In genomic region chr3:151943542-151943941, GRCm38 (mm10) we compare ENCODE assay signal across 12 mouse cellular contexts.
A peak's percentile ranks its signal among the peaks of the same experiment; 100 is the strongest.
DNase-seq lines count a peak whose midpoint lies in the region; ATAC-seq lines count a peak whose summit lies in the region.
"Had no signal": no experiment of that assay in that cellular context is flagged by ENCODE, and none has a peak within 500 bp of the region (broad histone marks: within the 10 kb centered on the region; RNA-seq: fewer than 3 reads in every experiment).

No protein-coding gene starts in this region.

- peaks cover 12% of the 10 kb centered on the region for H3K4me1 ChIP-seq in heart, embryonic 12.5 days (replicated peaks)
- H3K4me1 ChIP-seq in midbrain, embryonic 11.5 days (ENCODE audit: control insufficient read depth, insufficient read depth, low read length), result no peaks in the 10 kb centered on the region
- no peaks in the 10 kb centered on the region for H3K4me1 ChIP-seq in midbrain, embryonic 16.5 days (ENCODE audit: control insufficient read depth, insufficient read depth, low read length)
- H3K4me1 ChIP-seq: neural tube, embryonic 13.5 days had no signal

- intact Hi-C loops in heart, postnatal 10 days (cut with DNase I), result no loop called here

- H3K36me3 ChIP-seq in heart, embryonic 12.5 days, result no peaks in the 10 kb centered on the region
- H3K36me3 ChIP-seq in midbrain, embryonic 11.5 days (ENCODE audit: control insufficient read depth, insufficient read depth, low read length), result no peaks in the 10 kb centered on the region
- H3K36me3 ChIP-seq in midbrain, embryonic 16.5 days (ENCODE audit: control insufficient read depth, insufficient read depth, low read length), result no peaks in the 10 kb centered on the region
- H3K36me3 ChIP-seq: neural tube, embryonic 13.5 days had no signal

- WGBS in heart, embryonic 12.5 days, result 44% methylated on average over 3 of the region's 3 CpGs
- WGBS in midbrain, embryonic 11.5 days, result 72% methylated on average over 3 of the region's 3 CpGs
- 68% methylated on average over 3 of the region's 3 CpGs for WGBS in midbrain, embryonic 16.5 days

- DNase-seq in heart, adult 18-20 months, result no peak
- DNase-seq in midbrain, embryonic 11.5 days (ENCODE audit: low spot score, missing footprints), result peak; percentile 83
- DNase-seq in heart, postnatal 10 days, result peak; percentile 4 to 6
- no peak for DNase-seq in testis, postnatal 14 days (ENCODE audit: low spot score)
- DNase-seq in ovary, adult 18-20 months (ENCODE audit: low spot score), result no peak
- DNase-seq in urinary bladder, postnatal 25 days (ENCODE audit: low spot score), result no peak
- DNase-seq: adrenal gland, postnatal 14 days; right cerebral cortex, postnatal 4 days had no signal

- no peaks in the 10 kb centered on the region for H3K27me3 ChIP-seq in heart, embryonic 12.5 days (replicated peaks)
- no peaks in the 10 kb centered on the region for H3K27me3 ChIP-seq in midbrain, embryonic 11.5 days (ENCODE audit: control insufficient read depth, insufficient read depth, low read length)
- H3K27me3 ChIP-seq in midbrain, embryonic 16.5 days (ENCODE audit: control insufficient read depth, insufficient read depth, low read depth, low read length), result no peaks in the 10 kb centered on the region
- H3K27me3 ChIP-seq: neural tube, embryonic 13.5 days had no signal

- no peak overlapping the region for H3K27ac ChIP-seq in heart, embryonic 12.5 days (ENCODE audit: poor library complexity, severe bottlenecking)
- H3K27ac ChIP-seq in midbrain, embryonic 11.5 days (ENCODE audit: low read depth, low read length), result no peak overlapping the region
- no peak overlapping the region for H3K27ac ChIP-seq in midbrain, embryonic 16.5 days (ENCODE audit: low read length)
- H3K27ac ChIP-seq: neural tube, embryonic 13.5 days had no signal

- peak; percentile 84 for ATAC-seq in heart, embryonic 12.5 days (ENCODE audit: insufficient number of reproducible peaks, low FRiP score)
- ATAC-seq in midbrain, embryonic 11.5 days (ENCODE audit: low FRiP score), result no peak
- ATAC-seq in midbrain, embryonic 16.5 days, result no peak
- ATAC-seq: forebrain, embryonic 14.5 days had no signal

- H3K9me3 ChIP-seq in heart, embryonic 12.5 days (replicated peaks), result no peaks in the 10 kb centered on the region
- no peaks in the 10 kb centered on the region for H3K9me3 ChIP-seq in midbrain, embryonic 11.5 days (ENCODE audit: control insufficient read depth, low read length)
- H3K9me3 ChIP-seq in midbrain, embryonic 16.5 days (replicated peaks; ENCODE audit: control insufficient read depth, low read length, poor library complexity, severe bottlenecking), result no peaks in the 10 kb centered on the region
- H3K9me3 ChIP-seq: neural tube, embryonic 13.5 days had no signal

- no peak overlapping the region for H3K9ac ChIP-seq in heart, embryonic 12.5 days
- no peak overlapping the region for H3K9ac ChIP-seq in midbrain, embryonic 11.5 days (ENCODE audit: low read length)
- H3K9ac ChIP-seq in midbrain, embryonic 16.5 days (ENCODE audit: low read depth, low read length), result no peak overlapping the region
- H3K9ac ChIP-seq: neural tube, embryonic 13.5 days had no signal

- H3K4me3 ChIP-seq in heart, embryonic 12.5 days, result no peak overlapping the region
- H3K4me3 ChIP-seq in midbrain, embryonic 11.5 days (ENCODE audit: low read depth, low read length), result no peak overlapping the region
- no peak overlapping the region for H3K4me3 ChIP-seq in midbrain, embryonic 16.5 days (ENCODE audit: low read depth, low read length)
- H3K4me3 ChIP-seq: neural tube, embryonic 13.5 days had no signal

- H3K4me2 ChIP-seq in heart, embryonic 12.5 days, result no peak overlapping the region
- no peak overlapping the region for H3K4me2 ChIP-seq in midbrain, embryonic 11.5 days
- H3K4me2 ChIP-seq in midbrain, embryonic 16.5 days (ENCODE audit: low read length), result no peak overlapping the region
- H3K4me2 ChIP-seq: neural tube, embryonic 13.5 days had no signal

Comparison
In these comparisons a context has a peak if more than half of its experiments do, and no peak if none do; other contexts are left out.
1. DNase-seq: peak in midbrain, embryonic 11.5 days (single experiment) and heart, postnatal 10 days (2 of 2); none in heart, adult 18-20 months (0 of 2), testis, postnatal 14 days (single experiment), ovary, adult 18-20 months (single experiment) and urinary bladder, postnatal 25 days (single experiment).